Mouse (Mus musculus) intestine, embryonic 16.5 days (tissue): ENCODE measurements around the gene Per2. TPM values are rescaled to one million over a fixed set of nuclear protein-coding genes. Genes with fewer than 3 reads are reported as not detected.

ENCODE experiments used
- polyA plus RNA-seq: library from polyadenylated mRNA; unstranded; fragments of >200 nt; fragmentation: Nextera tagmentation; extraction: Ambion mirVana; gene quantifications from 2 replicates; pipeline ENCODE4 v1.2.1, GENCODE M21; 2015

Gene Per2
- polyA plus RNA-seq, 1 experiment from 2014 or later: 8.9 TPM

Other genes with a start within 250 kb of the Per2 start
- 58.5 and 68.8 TPM in 2 replicates for gene Ube2f, start 209.0 kb downstream of the Per2 start, polyA plus RNA-seq
- 27.4 and 28.6 TPM in 2 replicates for gene Scly, start 161.0 kb downstream of the Per2 start, polyA plus RNA-seq
- gene Espnl, start 137.2 kb downstream of the Per2 start, polyA plus RNA-seq: 0.07 and 0.09 TPM in 2 replicates
- gene Klhl30, start 108.3 kb downstream of the Per2 start, polyA plus RNA-seq: 0.37 and 0.38 TPM in 2 replicates
- gene Erfe, start 92.9 kb downstream of the Per2 start, polyA plus RNA-seq: 7.1 and 9.0 TPM in 2 replicates
- gene Ilkap, start 60.5 kb downstream of the Per2 start, polyA plus RNA-seq: 102 and 112 TPM in 2 replicates
- gene Hes6, start 45.3 kb downstream of the Per2 start, polyA plus RNA-seq: 98.7 and 105 TPM in 2 replicates
- 6.2 and 6.7 TPM in 2 replicates for gene Traf3ip1, start 35.3 kb upstream of the Per2 start, polyA plus RNA-seq
- 3.1 and 3.4 TPM in 2 replicates for gene Asb1, start 81.2 kb upstream of the Per2 start, polyA plus RNA-seq